Mouse (Mus musculus) liver, adult 2 months (tissue): ENCODE measurements around the gene Bmp2k. TPM values are rescaled to one million over a fixed set of nuclear protein-coding genes. Genes with fewer than 3 reads are reported as not detected.

Source experiments
- DNase-seq: peaks from one replicate; pipeline ENCODE4 v3.0.0-alpha.2; 2011; ENCODE audit warnings: low read depth, low spot score; ENCODE audit errors: extremely low read depth
- H3K27ac ChIP-seq: fragments of 200-500 bp; replicated peaks from 2 replicates; pipeline ENCODE4 v1.5.1; 2012; ENCODE audit warnings: low read depth, mild to moderate bottlenecking, control low read depth, inconsistent platforms, low read length; ENCODE audit not compliant: insufficient read depth
- H3K27me3 ChIP-seq: fragments of 200-500 bp; 2 replicates; pipeline ENCODE4 v1.6.1; 2012; ENCODE audit warnings: mild to moderate bottlenecking, moderate library complexity, low read length, inconsistent platforms; ENCODE audit not compliant: control insufficient read depth, insufficient read depth
- H3K36me3 ChIP-seq: fragments of 200-500 bp; 2 replicates; pipeline ENCODE4 v1.6.1; 2012; ENCODE audit warnings: low read length, inconsistent platforms; ENCODE audit not compliant: control insufficient read depth, insufficient read depth
- H3K4me1 ChIP-seq: fragments of 200-500 bp; 2 replicates; pipeline ENCODE4 v1.6.1; 2011; ENCODE audit warnings: low read length; ENCODE audit not compliant: control insufficient read depth, insufficient read depth
- H3K4me3 ChIP-seq: fragments of 200-500 bp; 2 replicates; pipeline ENCODE4 v1.5.1; 2011; ENCODE audit warnings: low read depth, mild to moderate bottlenecking, control low read depth, low read length, moderate library complexity; ENCODE audit not compliant: insufficient read depth
- H3K79me2 ChIP-seq: fragments of 200-500 bp; 2 replicates; pipeline ENCODE4 v1.6.1; 2012; ENCODE audit warnings: inconsistent platforms, mild to moderate bottlenecking, low read length, moderate library complexity; ENCODE audit not compliant: control insufficient read depth, insufficient read depth
- H3K9ac ChIP-seq: fragments of 200-500 bp; 2 replicates; pipeline ENCODE4 v1.6.1; 2012; ENCODE audit warnings: low read depth, mild to moderate bottlenecking, control low read depth, inconsistent platforms, low read length
- CTCF ChIP-seq: fragments of 200-500 bp; IDR thresholded peaks from 2 replicates; pipeline ENCODE4 v1.5.1; 2011; ENCODE audit warnings: low read depth, low read length, control low read depth
- POLR2A ChIP-seq: fragments of 200-500 bp; IDR thresholded peaks from 2 replicates; pipeline ENCODE4 v1.6.1; 2011; ENCODE audit warnings: low read length, control low read depth; ENCODE audit not compliant: insufficient read depth; ENCODE audit errors: extremely low read depth
- WGBS: fragments of 180-500 bp; shearing (Covaris S2); methylation state at CpG from one replicate; pipeline ENCODE4 v1.1.7; 2018; 5-methylcytosine and 5-hydroxymethylcytosine counted together
- polyA plus RNA-seq: library from polyadenylated mRNA; depleted of rRNA; stranded (reverse); fragments of >200 nt; gene quantifications from 2 replicates; pipeline ENCODE4 v1.2.3, GENCODE M21; 2012
- total RNA-seq: library from RNA; depleted of rRNA; stranded (reverse); fragments of >200 nt; gene quantifications from 2 replicates; pipeline ENCODE4 v1.2.3, GENCODE M21; 2014

The Bmp2k gene
- total and polyA plus RNA-seq, 2 experiments = 2.9 to 7.1 TPM

DNA sequence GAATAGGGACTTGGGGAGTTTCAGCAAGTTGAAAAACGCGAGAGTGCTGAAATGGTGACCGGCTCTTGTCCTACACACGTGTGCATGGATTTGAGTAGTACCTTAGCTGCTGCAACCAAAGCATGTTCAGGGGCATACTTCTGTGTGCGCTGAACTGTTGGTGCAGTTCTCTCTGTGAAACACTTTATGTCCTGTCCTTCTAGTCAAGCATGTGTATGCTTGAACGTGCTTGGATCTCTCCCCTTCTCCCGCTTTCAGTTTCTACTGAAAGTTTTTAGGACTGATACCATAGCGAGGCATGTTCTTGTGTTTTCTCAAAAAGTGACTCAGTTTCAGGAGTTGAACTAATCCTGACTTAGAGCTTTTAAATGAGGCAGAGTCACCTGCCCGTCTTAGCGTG lies 3.7 kb downstream of the Bmp2k start:
- Histone ChIP-seq H3K79me2 (peaks cover 27% of the 10 kb centered on the region), H3K36me3 (no peaks in the 10 kb centered on the region), H3K27me3 (no peaks in the 10 kb centered on the region), H3K27ac (no peak overlapping the region), H3K4me1 (peaks cover 16% of the 10 kb centered on the region), H3K9ac (no peak overlapping the region), H3K4me3 (no peak overlapping the region)
- DNase-seq = no peak
- TF ChIP-seq POLR2A (no peak), CTCF (no peak)
- 89% methylated on average over 10 of the region's 10 CpGs for WGBS

DNA sequence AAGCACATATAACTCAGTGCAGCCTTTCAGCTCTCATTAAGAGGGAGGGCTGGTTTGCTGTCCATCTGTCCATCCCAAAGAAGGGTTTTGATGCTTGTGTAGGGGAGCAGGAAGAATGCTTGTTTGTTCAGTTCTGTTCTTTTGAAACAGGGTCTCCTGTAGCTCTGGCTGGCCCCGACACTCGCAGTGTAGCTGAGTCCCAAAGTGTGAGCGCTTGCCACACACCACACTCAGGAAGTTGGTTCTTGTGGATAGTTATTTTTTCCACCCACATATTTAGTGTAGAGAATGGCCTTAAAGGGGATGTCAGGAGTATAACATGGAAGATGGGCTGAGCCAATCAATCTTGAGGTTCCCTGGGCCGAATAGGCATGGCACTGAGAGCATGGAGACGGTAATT lies 4.1 kb downstream of the Bmp2k start:
- no peaks in the 10 kb centered on the region for H3K36me3 ChIP-seq
- peaks cover 27% of the 10 kb centered on the region for H3K79me2 ChIP-seq
- no peak overlapping the region for H3K4me3 ChIP-seq
- H3K4me1 ChIP-seq = peaks cover 13% of the 10 kb centered on the region; the same call in 1 of the 2 replicates
- no peaks in the 10 kb centered on the region for H3K27me3 ChIP-seq
- 90% methylated on average over 5 of the region's 5 CpGs for WGBS
- TF ChIP-seq CTCF (no peak), POLR2A (no peak)
- H3K9ac ChIP-seq = no peak overlapping the region
- no peak for DNase-seq
- no peak overlapping the region for H3K27ac ChIP-seq

- Histone ChIP-seq H3K4me3 (no peak overlapping the region), H3K36me3 (no peaks in the 10 kb centered on the region), H3K27me3 (no peaks in the 10 kb centered on the region), H3K4me1 (peaks cover 13% of the 10 kb centered on the region; the same call in 1 of the 2 replicates), H3K27ac (no peak overlapping the region), H3K9ac (no peak overlapping the region), H3K79me2 (peaks cover 27% of the 10 kb centered on the region)
- WGBS = 88% methylated on average over 5 of the region's 5 CpGs
- DNase-seq = no peak
- TF ChIP-seq POLR2A = no peak
- no peak for TF ChIP-seq CTCF
These were observed 4.8 kb downstream of the Bmp2k start for GRCm38 (mm10) chr5:97002336-97002735.

DNA sequence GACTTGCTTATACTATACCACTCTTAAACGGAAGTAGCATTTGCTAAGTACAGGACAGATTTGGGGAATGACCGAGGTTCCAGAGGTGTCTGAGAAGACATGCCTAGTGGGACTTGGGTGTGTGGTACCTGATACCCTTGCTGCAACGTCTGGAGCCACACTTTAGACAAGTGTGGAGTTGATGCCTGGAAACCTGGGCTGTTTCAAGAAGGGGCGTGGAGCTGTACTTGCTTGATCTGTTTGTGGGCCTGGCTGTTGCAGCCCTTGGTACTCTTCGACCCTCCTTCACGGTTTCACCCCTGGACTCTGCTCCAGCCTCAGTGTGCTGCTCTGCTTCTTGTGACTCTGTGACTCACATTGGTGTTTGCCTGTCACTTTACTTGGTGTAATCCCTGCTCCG lies 5.4 kb downstream of the Bmp2k start:
- Histone ChIP-seq H3K4me3 (no peak overlapping the region), H3K79me2 (peaks cover 30% of the 10 kb centered on the region), H3K27ac (no peak overlapping the region), H3K36me3 (no peaks in the 10 kb centered on the region), H3K4me1 (peaks cover 13% of the 10 kb centered on the region; the same call in 1 of the 2 replicates), H3K27me3 (no peaks in the 10 kb centered on the region), H3K9ac (no peak overlapping the region)
- DNase-seq = no peak
- 94% methylated on average over 7 of the region's 7 CpGs for WGBS
- TF ChIP-seq CTCF = no peak
- no peak for TF ChIP-seq POLR2A

GRCm38 (mm10) chr5:97004178-97005030 lies 6.9 kb downstream of the Bmp2k start:
- peaks cover 15% of the 10 kb centered on the region; the same call in 1 of the 2 replicates for H3K4me1 ChIP-seq
- no peak overlapping the region for H3K9ac ChIP-seq
- no peaks in the 10 kb centered on the region for H3K27me3 ChIP-seq
- H3K36me3 ChIP-seq = no peaks in the 10 kb centered on the region
- H3K4me3 ChIP-seq = no peak overlapping the region
- DNase-seq = peak; percentile 56
- 0 out of 2 replicates have a peak overlapping the region, but pooled peaks have one; percentile 5 for H3K27ac ChIP-seq
- TF ChIP-seq POLR2A = no peak
- no peak for TF ChIP-seq CTCF
- 52% methylated on average over 23 of the region's 23 CpGs for WGBS
- H3K79me2 ChIP-seq = peaks cover 35% of the 10 kb centered on the region

GRCm38 (mm10) chr5:97005891-97006290 lies 8.4 kb downstream of the Bmp2k start:
- Histone ChIP-seq H3K79me2 (peaks cover 33% of the 10 kb centered on the region; the same call in 1 of the 2 replicates), H3K9ac (no peak overlapping the region), H3K4me1 (peaks cover 14% of the 10 kb centered on the region), H3K36me3 (no peaks in the 10 kb centered on the region), H3K27ac (no peak overlapping the region), H3K4me3 (no peak overlapping the region), H3K27me3 (no peaks in the 10 kb centered on the region)
- 61% methylated on average over 2 of the region's 2 CpGs for WGBS
- peak; percentile 23 for DNase-seq
- TF ChIP-seq POLR2A (no peak), CTCF (no peak)
